12 mouse cellular contexts compared by ENCODE assay signal in genomic region chr6:73210445-73210972, GRCm38 (mm10). TPM values are rescaled to one million over a fixed set of nuclear protein-coding genes. Genes with fewer than 3 reads are reported as not detected.
DNase-seq lines count a peak whose midpoint lies in the region; ATAC-seq and TF ChIP-seq lines count a peak whose summit lies in the region.
"Had no signal": no experiment of that assay in that cellular context is flagged by ENCODE, and none has a peak within 500 bp of the region (broad histone marks: within the 10 kb centered on the region; RNA-seq: fewer than 3 reads in every experiment).

No protein-coding gene starts in this region.

- no peaks in the 10 kb centered on the region for H3K36me3 ChIP-seq in liver, postnatal 0 days (replicated peaks; ENCODE audit: insufficient read depth, low read length)
- H3K36me3 ChIP-seq: embryonic facial prominence, embryonic 13.5 days; liver, embryonic 12.5 days had no signal

- 0 out of 2 replicates have a peak, but pooled peaks cover 3% of the 10 kb centered on the region for H3K4me1 ChIP-seq in liver, postnatal 0 days (ENCODE audit: insufficient read depth)
- H3K4me1 ChIP-seq: embryonic facial prominence, embryonic 13.5 days; liver, embryonic 12.5 days had no signal

- TF ChIP-seq CTCF in liver, postnatal 0 days (IDR thresholded peaks at IDR 0.05; ENCODE audit: low read depth): no peak

- no peak overlapping the region for H3K27ac ChIP-seq in liver, postnatal 0 days (ENCODE audit: low read depth)
- H3K27ac ChIP-seq: embryonic facial prominence, embryonic 13.5 days; liver, embryonic 12.5 days had no signal

- no peak overlapping the region for H3K4me3 ChIP-seq in liver, postnatal 0 days (ENCODE audit: low read depth, low read length)
- H3K4me3 ChIP-seq: embryonic facial prominence, embryonic 13.5 days; liver, embryonic 12.5 days had no signal

- peak; percentile 26 for DNase-seq in liver, postnatal 0 days
- DNase-seq in liver: no peak
- DNase-seq in NIH3T3 (ENCODE audit: low read depth): peak; percentile 36
- DNase-seq in thymus, postnatal 10 days (ENCODE audit: low spot score in 2 of 2): peak; percentile 25 to 30
- DNase-seq in left cerebral cortex, postnatal 14 days (ENCODE audit: low spot score in 2 of 2): no peak
- no peak for DNase-seq in kidney, adult 11 months
- DNase-seq: kidney, postnatal 10 days had no signal

- H3K9me3 ChIP-seq in liver, postnatal 0 days (ENCODE audit: low read length): no peaks in the 10 kb centered on the region
- H3K9me3 ChIP-seq: liver, embryonic 12.5 days had no signal

- no peak for TF ChIP-seq EP300 in liver, postnatal 0 days (IDR thresholded peaks at IDR 0.05; ENCODE audit: low read depth)

- no peak overlapping the region for H3K9ac ChIP-seq in liver, postnatal 0 days (replicated peaks)
- H3K9ac ChIP-seq: embryonic facial prominence, embryonic 13.5 days; liver, embryonic 12.5 days had no signal

- intact Hi-C loops in left cerebral cortex, postnatal 14 days (cut with DNase I): no loop called here

- no peak for ATAC-seq in liver, postnatal 0 days
- peak; percentile 37; the same call in 1 of the 2 replicates for ATAC-seq in megakaryocyte-erythroid progenitor cell, adult 5-6 weeks (replicated peaks; ENCODE audit: low FRiP score, low TSS enrichment, poor library complexity, severe bottlenecking)
- no peak for ATAC-seq in erythroblast, adult 5-6 weeks (replicated peaks; ENCODE audit: low FRiP score, poor library complexity, severe bottlenecking)
- ATAC-seq: liver, embryonic 12.5 days had no signal

- H3K4me2 ChIP-seq in liver, postnatal 0 days (ENCODE audit: low read depth, low read length): no peak overlapping the region
- H3K4me2 ChIP-seq: embryonic facial prominence, embryonic 13.5 days; liver, embryonic 12.5 days; midbrain, embryonic 11.5 days had no signal

- H3K27me3 ChIP-seq in liver, postnatal 0 days (ENCODE audit: insufficient read depth, low read length): no peaks in the 10 kb centered on the region
- H3K27me3 ChIP-seq: embryonic facial prominence, embryonic 13.5 days; liver, embryonic 12.5 days had no signal

- WGBS in liver, postnatal 0 days (ENCODE audit: insufficient replicate concordance): 33% methylated on average over 4 of the region's 4 CpGs

RNA-seq across cellular contexts. Expression of gene Dnah6, which starts 10.9 kb away (rescaled TPM):
- polyA plus RNA-seq in liver, postnatal 0 days (2015; fragmentation: Nextera tagmentation; extraction: Ambion mirVana): 0.01 TPM in 2 replicates
- total RNA-seq in megakaryocyte-erythroid progenitor cell, adult 5-6 weeks (2014; fragmentation: Nextera tagmentation): not detected in 2 replicates
- total RNA-seq in megakaryocyte-erythroid progenitor cell, adult 5-6 weeks (2017): 0.04 TPM in 1 of 2 replicates, not detected in the other
- total RNA-seq in left cerebral cortex, postnatal 14 days (2021): under 1 TPM; 0.66 TPM
- not detected in 2 replicates for total RNA-seq in erythroblast, adult 5-6 weeks (2015; ENCODE audit: low replicate concordance)
- under 0.01 and 0.14 TPM in 2 replicates for total RNA-seq in erythroblast, adult 5-6 weeks (2017; ENCODE audit: low replicate concordance)
- polyA plus RNA-seq: embryonic facial prominence, embryonic 13.5 days had no signal

RNA-seq across cellular contexts. Expression of gene Suclg1, which starts 37.7 kb away (rescaled TPM):
- polyA plus RNA-seq in liver, postnatal 0 days (2015; fragmentation: Nextera tagmentation; extraction: Ambion mirVana): 235 and 239 TPM in 2 replicates
- total RNA-seq in megakaryocyte-erythroid progenitor cell, adult 5-6 weeks (2014; fragmentation: Nextera tagmentation): 99.3 and 99.9 TPM in 2 replicates
- total RNA-seq in megakaryocyte-erythroid progenitor cell, adult 5-6 weeks (2017): 151 and 153 TPM in 2 replicates
- 100 to 1,000 TPM; 106 to 124 TPM for total RNA-seq in left cerebral cortex, postnatal 14 days (2021)
- total RNA-seq in erythroblast, adult 5-6 weeks (2015; ENCODE audit: low replicate concordance): 33.4 and 49.9 TPM in 2 replicates
- 18.1 and 39.3 TPM in 2 replicates for total RNA-seq in erythroblast, adult 5-6 weeks (2017; ENCODE audit: low replicate concordance)

Comparison
In these comparisons a context has a peak if more than half of its experiments do, and no peak if none do; other contexts are left out.
1. DNase-seq: peak in liver, postnatal 0 days (single experiment), NIH3T3 (single experiment) and thymus, postnatal 10 days (2 of 2); none in liver (single experiment), left cerebral cortex, postnatal 14 days (0 of 2) and kidney, adult 11 months (single experiment).